Mouse (Mus musculus) spleen, postnatal 36 days (tissue): Measurements from ENCODE around the gene Disp1.
A peak's percentile ranks its signal among the peaks of the same experiment; 100 is the strongest.

ENCODE experiments used
- DNase-seq, 2 experiments: peaks; one replicate each; pipeline ENCODE4 v3.0.0; 2022; ENCODE audit warnings: low spot score in 2 of 2, mixed read lengths in 1 of 2

Gene Disp1

GRCm38 (mm10) chr1:183220796-183221718, at the start of gene Disp1:
Disp1 (minus strand) TSS chr1:183221522.
- peak; percentile 71 for DNase-seq

- no peak for DNase-seq
Measured at GRCm38 (mm10) chr1:183267666-183268065, 46.3 kb upstream of the Disp1 start.

- peak; percentile 10 to 25 for DNase-seq
Measured at GRCm38 (mm10) chr1:183265921-183266467, 44.7 kb upstream of the Disp1 start.

- peak in 1 of 2 experiments; percentile 15 for DNase-seq
Measured at GRCm38 (mm10) chr1:183264145-183265008, 43.1 kb upstream of the Disp1 start.

- DNase-seq: no peak
Measured at GRCm38 (mm10) chr1:183252574-183252973, 31.3 kb upstream of the Disp1 start.

GRCm38 (mm10) chr1:183251818-183252217, 30.5 kb upstream of the Disp1 start:
- no peak for DNase-seq

- no peak for DNase-seq
Measured at GRCm38 (mm10) chr1:183250612-183251011, 29.3 kb upstream of the Disp1 start.

- no peak for DNase-seq
Measured at GRCm38 (mm10) chr1:183248144-183248543, 26.8 kb upstream of the Disp1 start.

GRCm38 (mm10) chr1:183243293-183243692, 22.0 kb upstream of the Disp1 start:
- DNase-seq: no peak

GRCm38 (mm10) chr1:183237901-183238300, 16.6 kb upstream of the Disp1 start:
- DNase-seq: no peak

GRCm38 (mm10) chr1:183236460-183236859, 15.1 kb upstream of the Disp1 start:
- DNase-seq: no peak

- DNase-seq: no peak
Measured at GRCm38 (mm10) chr1:183233679-183234174, 12.4 kb upstream of the Disp1 start.

GRCm38 (mm10) chr1:183232985-183233678, 11.8 kb upstream of the Disp1 start:
- no peak for DNase-seq

- DNase-seq: no peak
Measured at GRCm38 (mm10) chr1:183227469-183227868, 6.1 kb upstream of the Disp1 start.

GRCm38 (mm10) chr1:183219021-183219420, 2.3 kb downstream of the Disp1 start:
- DNase-seq: no peak

GRCm38 (mm10) chr1:183216691-183217090, 4.6 kb downstream of the Disp1 start:
- DNase-seq: no peak

GRCm38 (mm10) chr1:183215706-183216105, 5.6 kb downstream of the Disp1 start:
- no peak for DNase-seq

GRCm38 (mm10) chr1:183213850-183214249, 7.5 kb downstream of the Disp1 start:
- DNase-seq: no peak

- DNase-seq: no peak
Measured at GRCm38 (mm10) chr1:183212757-183213211, 8.5 kb downstream of the Disp1 start.

GRCm38 (mm10) chr1:183210115-183210514, 11.2 kb downstream of the Disp1 start:
- no peak for DNase-seq

GRCm38 (mm10) chr1:183207623-183208022, 13.7 kb downstream of the Disp1 start:
- no peak for DNase-seq
